Mouse (Mus musculus) adrenal gland, postnatal 4 days (tissue): ENCODE results near the gene Mbl1. TPM values are rescaled to one million over a fixed set of nuclear protein-coding genes. Genes with fewer than 3 reads are reported as not detected.

Experiments
- DNase-seq, 2 experiments: peaks; one replicate each; pipeline ENCODE4 v3.0.0; 2021 to 2022; ENCODE audit warnings: low spot score in 2 of 2, mixed read lengths in 2 of 2
- total RNA-seq, 2 experiments: library from RNA; stranded (reverse); gene quantifications; 2 replicates each; pipeline ENCODE4 v1.2.3; 2021

The Mbl1 gene
- total RNA-seq, 2 experiments from 2014 or later, result 0.36 to 12.9 TPM

DNA sequence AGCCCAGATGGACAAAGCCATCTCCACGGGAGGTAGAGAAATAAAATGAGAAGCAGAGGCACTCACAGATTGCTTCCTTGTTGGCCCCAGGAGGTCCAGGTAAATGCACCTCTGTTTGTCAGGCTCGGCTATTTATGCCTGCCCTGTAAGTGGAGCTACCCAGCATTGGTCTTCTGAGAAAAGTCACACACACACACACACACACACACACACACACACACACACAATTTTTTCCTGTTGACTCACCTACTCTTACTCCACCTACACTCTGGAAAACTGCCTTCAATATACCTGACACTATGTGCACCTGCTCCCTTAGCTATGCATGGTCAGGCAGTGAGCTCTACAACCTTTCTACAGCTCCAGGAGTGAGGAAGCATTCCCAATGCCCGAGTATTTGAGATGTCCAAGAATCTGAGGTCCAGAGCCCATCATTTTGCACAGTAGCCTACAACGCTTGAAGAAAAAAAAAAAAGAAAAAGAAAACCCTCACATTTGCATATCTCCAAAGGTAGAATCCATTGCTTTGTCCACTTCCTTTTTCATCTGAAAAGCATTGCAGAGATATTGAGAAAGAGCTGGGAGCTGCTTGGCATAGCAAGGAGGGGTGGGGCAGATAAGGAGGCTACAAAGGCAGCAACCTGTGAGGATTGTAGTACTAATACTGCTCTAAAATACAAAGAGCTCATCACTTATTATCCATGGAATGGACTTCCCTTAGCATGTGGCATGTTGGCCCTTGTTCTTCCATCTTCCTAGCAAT, 34.0 kb downstream of the Mbl1 start, which contains the start of gene Sftpd:
Sftpd (minus strand) TSS at position 91 of the 763 bp plus-strand sequence.
- DNase-seq, result no peak

DNA sequence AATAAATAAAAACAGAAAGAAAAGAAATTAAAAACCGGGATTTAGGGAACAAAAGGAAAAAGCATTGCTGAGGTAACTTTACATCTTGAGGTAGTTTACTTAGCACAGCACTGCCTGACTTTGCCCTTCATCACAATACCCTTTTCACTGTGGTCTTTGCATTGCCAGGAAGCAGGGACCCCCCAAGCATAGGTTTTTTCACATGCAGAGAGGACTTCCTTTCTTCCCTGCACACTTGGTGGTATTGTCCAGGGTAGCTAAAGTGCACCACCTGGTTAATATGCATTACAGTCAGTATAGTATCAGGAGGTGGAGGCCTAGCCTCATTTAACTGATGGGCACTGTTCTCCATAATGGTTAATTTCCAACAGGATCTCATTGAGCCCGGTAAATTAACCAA, 38.2 kb downstream of the Mbl1 start:
- DNase-seq, result no peak

DNA sequence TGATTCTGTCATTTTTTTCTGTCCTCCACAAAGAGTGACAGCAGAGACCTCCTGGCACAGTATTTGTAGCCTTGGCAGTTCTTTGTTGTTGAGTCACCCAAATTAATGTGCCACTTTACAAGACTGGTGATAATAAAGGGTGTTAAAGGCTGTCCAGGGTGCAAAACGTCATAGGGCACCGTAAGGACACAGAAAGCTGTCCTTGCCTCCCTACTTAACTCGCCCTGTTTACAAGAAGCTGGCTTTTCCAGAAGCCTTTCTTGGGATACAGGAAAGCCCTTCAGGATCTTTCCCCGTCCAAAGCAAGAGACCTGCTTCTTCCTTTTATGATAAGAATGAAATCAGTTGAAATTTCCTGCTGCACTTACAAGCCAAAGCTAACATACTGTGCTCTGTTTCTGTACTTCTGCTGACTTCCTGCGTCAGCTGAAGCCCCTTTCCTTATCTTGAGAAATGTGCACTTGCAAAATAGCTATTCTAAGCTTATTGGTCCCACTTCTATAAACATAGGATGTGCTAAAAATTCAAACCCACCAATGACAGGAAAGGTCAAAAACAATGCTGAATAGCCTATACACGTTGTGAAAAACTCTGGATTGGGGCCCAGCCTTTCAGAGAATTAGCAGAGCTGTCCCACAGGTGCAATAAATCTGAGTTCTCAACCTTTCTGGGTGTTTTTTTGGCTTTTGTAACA, 46.9 kb downstream of the Mbl1 start:
- DNase-seq, result no peak

Other genes with a start within 250 kb of the Mbl1 start
- gene Tspan14, start 184.7 kb upstream of the Mbl1 start, total RNA-seq, result 10 to 100 TPM; 54.0 to 57.9 TPM
- gene Fam213a, start 137.7 kb upstream of the Mbl1 start, total RNA-seq, result 10 to 100 TPM; 75.5 to 79.0 TPM
- gene Dydc2, start 82.2 kb upstream of the Mbl1 start, total RNA-seq, result under 1 TPM; 0.65 to 0.76 TPM
- under 1 TPM in 1 of 2 experiments, not detected in 1; 0.31 TPM for gene Dydc1, start 78.5 kb upstream of the Mbl1 start, total RNA-seq
- gene Mat1a, start 46.4 kb upstream of the Mbl1 start, total RNA-seq, result 10 to 100 TPM in 1 of 2 experiments, 1 to 10 TPM in 1; 6.4 to 97.7 TPM
- gene Sftpa1, start 19.7 kb upstream of the Mbl1 start, total RNA-seq, result under 1 TPM in 1 of 2 experiments, not detected in 1; 0.34 TPM
- not detected for gene Sftpd, start 33.7 kb downstream of the Mbl1 start, total RNA-seq
- gene Gm2832, start 127.3 kb downstream of the Mbl1 start, total RNA-seq, result not detected
- gene Gm5798, start 197.2 kb downstream of the Mbl1 start, total RNA-seq, result not detected
- gene Gm7945, start 234.9 kb downstream of the Mbl1 start, total RNA-seq, result not detected